Mouse (Mus musculus) MEL-GATA-1-ER (cell line): ENCODE results near the gene Cacfd1.
A peak's percentile ranks its signal among the peaks of the same experiment; 100 is the strongest.

Experiments used
- DNase-seq: peaks from one replicate; pipeline ENCODE4 v3.0.0-alpha.2; 2012; ENCODE audit warnings: low read depth; ENCODE audit errors: extremely low read depth

Cacfd1 gene

GRCm38 (mm10) chr2:27026857-27027617 is 17.3 kb downstream of the Cacfd1 start:
- DNase-seq, result peak; percentile 70

GRCm38 (mm10) chr2:27027618-27028436 is 18.1 kb downstream of the Cacfd1 start, which contains the start of gene Slc2a6:
TSS of gene Slc2a6 (minus strand) at chr2:27027998.
- peak; percentile 79 for DNase-seq

- DNase-seq, result no peak
Observed at GRCm38 (mm10) chr2:27028437-27029015, 18.8 kb downstream of the Cacfd1 start.

- no peak for DNase-seq
Observed at GRCm38 (mm10) chr2:27032361-27032760, 22.6 kb downstream of the Cacfd1 start.

- DNase-seq, result no peak
Observed at GRCm38 (mm10) chr2:27036003-27036402, 26.3 kb downstream of the Cacfd1 start.

- no peak for DNase-seq
Observed at GRCm38 (mm10) chr2:27037008-27037407, 27.3 kb downstream of the Cacfd1 start.

GRCm38 (mm10) chr2:27038596-27038995 is 28.9 kb downstream of the Cacfd1 start:
- no peak for DNase-seq

GRCm38 (mm10) chr2:27039286-27039685 is 29.6 kb downstream of the Cacfd1 start:
- DNase-seq, result no peak

- DNase-seq, result no peak
Observed at GRCm38 (mm10) chr2:27042131-27042844, 32.6 kb downstream of the Cacfd1 start.

GRCm38 (mm10) chr2:27043461-27043860 is 33.7 kb downstream of the Cacfd1 start:
- DNase-seq, result no peak

- no peak for DNase-seq
Observed at GRCm38 (mm10) chr2:27044166-27044565, 34.4 kb downstream of the Cacfd1 start.

- no peak for DNase-seq
Observed at GRCm38 (mm10) chr2:27044641-27045040, 34.9 kb downstream of the Cacfd1 start.

GRCm38 (mm10) chr2:27045979-27046770 is 36.4 kb downstream of the Cacfd1 start:
- DNase-seq, result no peak

- no peak for DNase-seq
Observed at GRCm38 (mm10) chr2:27049408-27049807, 39.7 kb downstream of the Cacfd1 start.

- DNase-seq, result no peak
Observed at GRCm38 (mm10) chr2:27058251-27058650, 48.5 kb downstream of the Cacfd1 start.

- no peak for DNase-seq
Observed at GRCm38 (mm10) chr2:27058751-27059150, 49.0 kb downstream of the Cacfd1 start.

GRCm38 (mm10) chr2:27059187-27059586 is 49.5 kb downstream of the Cacfd1 start:
- DNase-seq, result no peak

- no peak for DNase-seq
Observed at GRCm38 (mm10) chr2:27067124-27067523, 57.4 kb downstream of the Cacfd1 start.

- no peak for DNase-seq
Observed at GRCm38 (mm10) chr2:27067996-27068395, 58.3 kb downstream of the Cacfd1 start.

GRCm38 (mm10) chr2:27069646-27070045 is 59.9 kb downstream of the Cacfd1 start:
- DNase-seq, result no peak
